Mouse (Mus musculus): Measurements from ENCODE around the gene Nono.

DNA sequence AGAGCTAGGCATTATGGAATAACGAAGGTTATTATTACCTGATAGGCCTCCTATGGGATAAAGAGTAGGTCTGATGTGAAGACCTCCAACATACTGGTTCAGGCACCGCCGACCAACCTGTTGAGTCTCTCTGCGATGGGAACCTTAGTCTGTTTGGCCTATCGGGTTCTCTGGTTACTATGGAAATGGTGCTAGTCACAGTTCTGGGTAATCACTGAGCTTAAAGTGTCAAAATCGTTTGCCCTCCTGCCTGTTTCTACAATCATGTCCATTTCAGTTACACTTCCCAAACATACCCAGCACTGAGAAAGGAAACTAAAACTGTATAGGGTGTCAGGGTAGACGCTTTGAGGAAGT lies 355 bp upstream of the Nono start:
- no peak for TF ChIP-seq CTCF (IDR thresholded peaks at IDR 0.05; ENCODE audit: borderline replicate concordance, insufficient read depth, low read depth, low read length)
- no peak for TF ChIP-seq POLR2A (IDR thresholded peaks at IDR 0.05; ENCODE audit: borderline replicate concordance, insufficient read depth, low read length)
